Mouse (Mus musculus) liver, adult 2 months (tissue): ENCODE data around the gene Cd3eap. TPM values are rescaled to one million over a fixed set of nuclear protein-coding genes. Genes with fewer than 3 reads are reported as not detected.
A peak's percentile ranks its signal among the peaks of the same experiment; 100 is the strongest.

Experiments
- DNase-seq: peaks from one replicate; pipeline ENCODE4 v3.0.0-alpha.2; 2011; ENCODE audit warnings: low read depth, low spot score; ENCODE audit errors: extremely low read depth
- H3K27ac ChIP-seq: fragments of 200-500 bp; replicated peaks from 2 replicates; pipeline ENCODE4 v1.5.1; 2012; ENCODE audit warnings: low read depth, mild to moderate bottlenecking, control low read depth, inconsistent platforms, low read length; ENCODE audit not compliant: insufficient read depth
- H3K27me3 ChIP-seq: fragments of 200-500 bp; 2 replicates; pipeline ENCODE4 v1.6.1; 2012; ENCODE audit warnings: mild to moderate bottlenecking, moderate library complexity, low read length, inconsistent platforms; ENCODE audit not compliant: control insufficient read depth, insufficient read depth
- H3K36me3 ChIP-seq: fragments of 200-500 bp; 2 replicates; pipeline ENCODE4 v1.6.1; 2012; ENCODE audit warnings: low read length, inconsistent platforms; ENCODE audit not compliant: control insufficient read depth, insufficient read depth
- H3K4me1 ChIP-seq: fragments of 200-500 bp; 2 replicates; pipeline ENCODE4 v1.6.1; 2011; ENCODE audit warnings: low read length; ENCODE audit not compliant: control insufficient read depth, insufficient read depth
- H3K4me3 ChIP-seq: fragments of 200-500 bp; 2 replicates; pipeline ENCODE4 v1.5.1; 2011; ENCODE audit warnings: low read depth, mild to moderate bottlenecking, control low read depth, low read length, moderate library complexity; ENCODE audit not compliant: insufficient read depth
- H3K79me2 ChIP-seq: fragments of 200-500 bp; 2 replicates; pipeline ENCODE4 v1.6.1; 2012; ENCODE audit warnings: inconsistent platforms, mild to moderate bottlenecking, low read length, moderate library complexity; ENCODE audit not compliant: control insufficient read depth, insufficient read depth
- H3K9ac ChIP-seq: fragments of 200-500 bp; 2 replicates; pipeline ENCODE4 v1.6.1; 2012; ENCODE audit warnings: low read depth, mild to moderate bottlenecking, control low read depth, inconsistent platforms, low read length
- CTCF ChIP-seq: fragments of 200-500 bp; IDR thresholded peaks from 2 replicates; pipeline ENCODE4 v1.5.1; 2011; ENCODE audit warnings: low read depth, low read length, control low read depth
- POLR2A ChIP-seq: fragments of 200-500 bp; IDR thresholded peaks from 2 replicates; pipeline ENCODE4 v1.6.1; 2011; ENCODE audit warnings: low read length, control low read depth; ENCODE audit not compliant: insufficient read depth; ENCODE audit errors: extremely low read depth
- WGBS: fragments of 180-500 bp; shearing (Covaris S2); methylation state at CpG from one replicate; pipeline ENCODE4 v1.1.7; 2018; 5-methylcytosine and 5-hydroxymethylcytosine counted together
- polyA plus RNA-seq: library from polyadenylated mRNA; depleted of rRNA; stranded (reverse); fragments of >200 nt; gene quantifications from 2 replicates; pipeline ENCODE4 v1.2.3, GENCODE M21; 2012
- total RNA-seq: library from RNA; depleted of rRNA; stranded (reverse); fragments of >200 nt; gene quantifications from 2 replicates; pipeline ENCODE4 v1.2.3, GENCODE M21; 2014

The Cd3eap gene
- total and polyA plus RNA-seq, 2 experiments, result 1.3 to 6.5 TPM

GRCm38 (mm10) chr7:19316451-19317161 is 42.7 kb downstream of the Cd3eap start:
- 74% methylated on average over 14 of the region's 14 CpGs for WGBS
- H3K27ac ChIP-seq, result no peak overlapping the region

GRCm38 (mm10) chr7:19314033-19314432 is 45.2 kb downstream of the Cd3eap start:
- Histone ChIP-seq H3K36me3 (no peaks in the 10 kb centered on the region), H3K79me2 (no peaks in the 10 kb centered on the region), H3K9ac (no peak overlapping the region), H3K4me3 (no peak overlapping the region), H3K27ac (no peak overlapping the region), H3K4me1 (peaks cover 1% of the 10 kb centered on the region; the same call in 1 of the 2 replicates), H3K27me3 (no peaks in the 10 kb centered on the region)
- TF ChIP-seq CTCF, result no peak
- WGBS, result 60% methylated on average over 5 of the region's 5 CpGs
- DNase-seq, result no peak

More at GRCm38 (mm10) chr7:19316451-19317161, 42.7 kb downstream of the Cd3eap start:
- Histone ChIP-seq H3K4me3 (no peak overlapping the region), H3K79me2 (no peaks in the 10 kb centered on the region), H3K4me1 (no peaks in the 10 kb centered on the region; the same call in 1 of the 2 replicates), H3K9ac (no peak overlapping the region), H3K36me3 (no peaks in the 10 kb centered on the region), H3K27me3 (no peaks in the 10 kb centered on the region)
- TF ChIP-seq CTCF (no peak), POLR2A (no peak)
- no peak for DNase-seq

- WGBS, result 42% methylated on average over 4 of the region's 4 CpGs
- H3K4me3 ChIP-seq, result no peak overlapping the region
- H3K9ac ChIP-seq, result no peak overlapping the region
- H3K79me2 ChIP-seq, result no peaks in the 10 kb centered on the region
- no peak for TF ChIP-seq CTCF
- no peak for TF ChIP-seq POLR2A
- no peaks in the 10 kb centered on the region for H3K36me3 ChIP-seq
- peak; percentile 40 for DNase-seq
- H3K4me1 ChIP-seq, result peaks cover 1% of the 10 kb centered on the region; the same call in 1 of the 2 replicates
- H3K27ac ChIP-seq, result no peak overlapping the region
- H3K27me3 ChIP-seq, result no peaks in the 10 kb centered on the region
Measured at GRCm38 (mm10) chr7:19311991-19312390, 47.3 kb downstream of the Cd3eap start.

- WGBS, result under 1% methylated on average over 48 of the region's 49 CpGs
- peak; percentile 83 for DNase-seq
- Histone ChIP-seq H3K27ac (peak within 1 kb of the TSS; percentile 51; the same call in 1 of the 2 replicates), H3K79me2 (no peaks in the 10 kb centered on the region), H3K4me3 (peak within 1 kb of the TSS; percentile 84), H3K4me1 (peaks cover 1% of the 10 kb centered on the region; the same call in 1 of the 2 replicates), H3K9ac (peak within 1 kb of the TSS; percentile 59), H3K36me3 (no peaks in the 10 kb centered on the region), H3K27me3 (no peaks in the 10 kb centered on the region)
- peak; percentile 37; the same call in 1 of the 2 replicates for TF ChIP-seq CTCF
- no peak for TF ChIP-seq POLR2A
Measured at GRCm38 (mm10) chr7:19309884-19310641, 49.2 kb downstream of the Cd3eap start, which contains the start of gene Fosb. Fosb (minus strand) TSS chr7:19310051.

- H3K27ac ChIP-seq, result no peak overlapping the region
- WGBS, result under 1% methylated on average over 48 of the region's 48 CpGs
- H3K4me1 ChIP-seq, result peaks cover 1% of the 10 kb centered on the region; the same call in 1 of the 2 replicates
- no peaks in the 10 kb centered on the region for H3K79me2 ChIP-seq
- peak overlapping the region; percentile 37 for H3K9ac ChIP-seq
- no peaks in the 10 kb centered on the region for H3K36me3 ChIP-seq
- H3K4me3 ChIP-seq, result peak overlapping the region; percentile 47
- no peak for DNase-seq
- no peaks in the 10 kb centered on the region for H3K27me3 ChIP-seq
- TF ChIP-seq CTCF (no peak), POLR2A (no peak)
Measured at GRCm38 (mm10) chr7:19309278-19309883, 49.9 kb downstream of the Cd3eap start.
